ENCODE assay signal across 25 mouse cellular contexts in genomic region chr4:143271571-143271970, GRCm38 (mm10). TPM values are rescaled to one million over a fixed set of nuclear protein-coding genes. Genes with fewer than 3 reads are reported as not detected.
A peak's percentile ranks its signal among the peaks of the same experiment; 100 is the strongest.
DNase-seq lines count a peak whose midpoint lies in the region; ATAC-seq and TF ChIP-seq lines count a peak whose summit lies in the region.
"Had no signal": no experiment of that assay in that cellular context is flagged by ENCODE, and none has a peak within 500 bp of the region (broad histone marks: within the 10 kb centered on the region; RNA-seq: fewer than 3 reads in every experiment).

No protein-coding gene starts in this region.

- no peak overlapping the region for H3K4me3 ChIP-seq in liver, postnatal 0 days (ENCODE audit: low read depth, low read length)
- H3K4me3 ChIP-seq in liver, embryonic 11.5 days (ENCODE audit: low read depth, low read length) = no peak overlapping the region
- H3K4me3 ChIP-seq in neural tube, embryonic 13.5 days = no peak overlapping the region
- H3K4me3 ChIP-seq: embryonic facial prominence, embryonic 13.5 days; erythroblast, embryonic 14.5 days; forebrain, embryonic 13.5 days; hindbrain, embryonic 15.5 days; limb, embryonic 13.5 days; midbrain, embryonic 13.5 days; myocyte had no signal

- peak; percentile 16 for DNase-seq in liver, postnatal 0 days
- no peak for DNase-seq in liver, embryonic 11.5 days (ENCODE audit: low spot score)
- DNase-seq in neural tube, embryonic 10.5 days (ENCODE audit: extremely low spot score, low spot score) = no peak
- no peak for DNase-seq in adrenal gland, postnatal 25 days
- DNase-seq in T-cell, adult 2 months (ENCODE audit: low spot score) = no peak
- DNase-seq in kidney, adult 11 months = no peak
- DNase-seq: cerebellum, adult 18-20 months; cerebellum, postnatal 25 days; embryo, embryonic 11 days; gastrocnemius, postnatal 36 days; heart, postnatal 4 days; kidney, adult 9 months; kidney, postnatal 14 days; thymus, postnatal 14 days had no signal

- no peak for TF ChIP-seq EP300 in liver, postnatal 0 days (IDR thresholded peaks at IDR 0.05; ENCODE audit: low read depth)

- no peaks in the 10 kb centered on the region for H3K4me1 ChIP-seq in liver, postnatal 0 days (ENCODE audit: insufficient read depth)
- H3K4me1 ChIP-seq in liver, embryonic 11.5 days (replicated peaks; ENCODE audit: control insufficient read depth, insufficient read depth, low read length) = no peaks in the 10 kb centered on the region
- H3K4me1 ChIP-seq in neural tube, embryonic 13.5 days (replicated peaks) = no peaks in the 10 kb centered on the region; the same call in 1 of the 2 replicates
- H3K4me1 ChIP-seq: embryonic facial prominence, embryonic 13.5 days; forebrain, embryonic 13.5 days; hindbrain, embryonic 15.5 days; limb, embryonic 13.5 days; midbrain, embryonic 13.5 days had no signal

- TF ChIP-seq CTCF in liver, postnatal 0 days (IDR thresholded peaks at IDR 0.05; ENCODE audit: low read depth) = no peak

- no peaks in the 10 kb centered on the region for H3K36me3 ChIP-seq in liver, postnatal 0 days (replicated peaks; ENCODE audit: insufficient read depth, low read length)
- H3K36me3 ChIP-seq in liver, embryonic 11.5 days (ENCODE audit: control insufficient read depth, insufficient read depth, low read length) = no peaks in the 10 kb centered on the region
- H3K36me3 ChIP-seq in neural tube, embryonic 13.5 days = no peaks in the 10 kb centered on the region; the same call in 1 of the 2 replicates
- H3K36me3 ChIP-seq: hindbrain, embryonic 15.5 days had no signal

- no peak overlapping the region for H3K9ac ChIP-seq in liver, postnatal 0 days (replicated peaks)
- no peak overlapping the region for H3K9ac ChIP-seq in liver, embryonic 11.5 days (ENCODE audit: low read depth, low read length)
- no peak overlapping the region for H3K9ac ChIP-seq in neural tube, embryonic 13.5 days
- H3K9ac ChIP-seq: embryonic facial prominence, embryonic 13.5 days; forebrain, embryonic 13.5 days; hindbrain, embryonic 15.5 days; limb, embryonic 13.5 days; liver, embryonic 14.5 days; midbrain, embryonic 13.5 days had no signal

- H3K4me2 ChIP-seq in liver, postnatal 0 days (ENCODE audit: low read depth, low read length) = no peak overlapping the region
- no peak overlapping the region for H3K4me2 ChIP-seq in liver, embryonic 11.5 days
- H3K4me2 ChIP-seq in neural tube, embryonic 13.5 days = no peak overlapping the region
- H3K4me2 ChIP-seq: embryonic facial prominence, embryonic 13.5 days; forebrain, embryonic 13.5 days; hindbrain, embryonic 15.5 days; limb, embryonic 13.5 days; midbrain, embryonic 13.5 days had no signal

- no peaks in the 10 kb centered on the region for H3K9me3 ChIP-seq in liver, postnatal 0 days (ENCODE audit: low read length)
- no peaks in the 10 kb centered on the region for H3K9me3 ChIP-seq in liver, embryonic 11.5 days (ENCODE audit: control insufficient read depth, low read length)
- no peaks in the 10 kb centered on the region for H3K9me3 ChIP-seq in neural tube, embryonic 13.5 days
- H3K9me3 ChIP-seq: embryonic facial prominence, embryonic 13.5 days; forebrain, embryonic 13.5 days; hindbrain, embryonic 15.5 days; limb, embryonic 13.5 days; midbrain, embryonic 13.5 days had no signal

- no peaks in the 10 kb centered on the region for H3K27me3 ChIP-seq in liver, postnatal 0 days (ENCODE audit: insufficient read depth, low read length)
- no peaks in the 10 kb centered on the region for H3K27me3 ChIP-seq in liver, embryonic 11.5 days (replicated peaks; ENCODE audit: control insufficient read depth, insufficient read depth, low read length)
- H3K27me3 ChIP-seq in neural tube, embryonic 13.5 days = no peaks in the 10 kb centered on the region
- H3K27me3 ChIP-seq: embryonic facial prominence, embryonic 13.5 days; forebrain, embryonic 13.5 days; hindbrain, embryonic 15.5 days; limb, embryonic 13.5 days; midbrain, embryonic 13.5 days had no signal

- 0 out of 2 replicates have a peak, but pooled peaks have one; percentile 12 for ATAC-seq in liver, postnatal 0 days
- no peak for ATAC-seq in liver, embryonic 11.5 days (replicated peaks; ENCODE audit: low FRiP score)
- ATAC-seq in neural tube, embryonic 13.5 days (ENCODE audit: low read depth) = peak; percentile 50; the same call in 1 of the 2 replicates
- peak; percentile 97 for ATAC-seq in megakaryocyte, adult 5-6 weeks (ENCODE audit: poor library complexity, severe bottlenecking)
- ATAC-seq: CD4-positive, CD25-positive, alpha-beta regulatory T cell, adult 4 months; forebrain, embryonic 13.5 days; midbrain, embryonic 13.5 days had no signal

- WGBS in liver, postnatal 0 days (ENCODE audit: insufficient replicate concordance) = 51% methylated on average over 6 of the region's 6 CpGs
- 66% methylated on average over 6 of the region's 6 CpGs for WGBS in liver, embryonic 11.5 days
- WGBS in neural tube, embryonic 13.5 days = 43% methylated on average over 6 of the region's 6 CpGs

- H3K27ac ChIP-seq in liver, postnatal 0 days (ENCODE audit: low read depth) = no peak overlapping the region
- H3K27ac ChIP-seq in liver, embryonic 11.5 days (ENCODE audit: low read depth, low read length) = no peak overlapping the region
- no peak overlapping the region for H3K27ac ChIP-seq in neural tube, embryonic 13.5 days (replicated peaks)
- H3K27ac ChIP-seq: embryonic facial prominence, embryonic 13.5 days; forebrain, embryonic 13.5 days; hindbrain, embryonic 15.5 days; limb, embryonic 13.5 days; liver, embryonic 14.5 days; midbrain, embryonic 13.5 days had no signal

RNA-seq across cellular contexts. Expression of gene Pdpn, which starts 27.8 kb away (rescaled TPM):
- 1.6 TPM in 2 replicates for polyA plus RNA-seq in liver, postnatal 0 days (2015; fragmentation: Nextera tagmentation; extraction: Ambion mirVana)
- 5.5 and 6.0 TPM in 2 replicates for polyA plus RNA-seq in liver, embryonic 11.5 days (2014; fragmentation: Nextera tagmentation; extraction: Ambion mirVana)
- polyA plus RNA-seq in neural tube, embryonic 13.5 days (2015; fragmentation: Nextera tagmentation; extraction: Ambion mirVana) = 64.0 and 77.5 TPM in 2 replicates
- total RNA-seq in megakaryocyte, adult 5-6 weeks (2015) = 0.27 and 0.84 TPM in 2 replicates
- not detected in 2 replicates for total RNA-seq in megakaryocyte, adult 5-6 weeks (2017)
- 2.8 and 4.1 TPM in 2 replicates for total RNA-seq in adrenal gland, postnatal 25 days (2021)
- polyA plus RNA-seq: CD4-positive, CD25-positive, alpha-beta regulatory T cell, adult 4 months; erythroblast, embryonic 14.5 days had no signal

RNA-seq across cellular contexts. Expression of gene Prdm2, which starts 58.8 kb away (rescaled TPM):
- polyA plus RNA-seq in liver, postnatal 0 days (2015; fragmentation: Nextera tagmentation; extraction: Ambion mirVana) = 2.6 and 4.1 TPM in 2 replicates
- polyA plus RNA-seq in liver, embryonic 11.5 days (2014; fragmentation: Nextera tagmentation; extraction: Ambion mirVana) = 7.3 and 8.3 TPM in 2 replicates
- polyA plus RNA-seq in neural tube, embryonic 13.5 days (2015; fragmentation: Nextera tagmentation; extraction: Ambion mirVana) = 17.3 and 19.5 TPM in 2 replicates
- total RNA-seq in megakaryocyte, adult 5-6 weeks (2015) = 24.4 and 29.6 TPM in 2 replicates
- total RNA-seq in megakaryocyte, adult 5-6 weeks (2017) = 16.3 and 19.1 TPM in 2 replicates
- total RNA-seq in adrenal gland, postnatal 25 days (2021) = 32.4 and 32.5 TPM in 2 replicates
